Mouse (Mus musculus): Measurements from ENCODE around the gene Rsbn1. TPM values are rescaled to one million over a fixed set of nuclear protein-coding genes. Genes with fewer than 3 reads are reported as not detected.

The Rsbn1 gene
- total RNA-seq, 1 experiment from 2014 or later: 47.0 TPM

- no peak for ATAC-seq (replicated peaks in 1 of 2; ENCODE audit: insufficient read depth in 1 of 2, low FRiP score in 2 of 2, low TSS enrichment in 1 of 2, low read depth in 1 of 2, poor library complexity in 2 of 2, severe bottlenecking in 2 of 2)
Measured at GRCm38 (mm10) chr3:103920094-103920493, 6.2 kb downstream of the Rsbn1 start.

GRCm38 (mm10) chr3:103925302-103925701, 11.4 kb downstream of the Rsbn1 start:
- no peak for ATAC-seq (replicated peaks in 1 of 2; ENCODE audit: insufficient read depth in 1 of 2, low FRiP score in 2 of 2, low TSS enrichment in 1 of 2, low read depth in 1 of 2, poor library complexity in 2 of 2, severe bottlenecking in 2 of 2)

- ATAC-seq (replicated peaks in 1 of 2; ENCODE audit: insufficient read depth in 1 of 2, low FRiP score in 2 of 2, low TSS enrichment in 1 of 2, low read depth in 1 of 2, poor library complexity in 2 of 2, severe bottlenecking in 2 of 2): peak; percentile 93 to 97
Measured at GRCm38 (mm10) chr3:103927511-103927910, 13.6 kb downstream of the Rsbn1 start.

- no peak for ATAC-seq (replicated peaks in 1 of 2; ENCODE audit: insufficient read depth in 1 of 2, low FRiP score in 2 of 2, low TSS enrichment in 1 of 2, low read depth in 1 of 2, poor library complexity in 2 of 2, severe bottlenecking in 2 of 2)
Measured at GRCm38 (mm10) chr3:103944794-103945562, 31.1 kb downstream of the Rsbn1 start.

GRCm38 (mm10) chr3:103948666-103949065, 34.7 kb downstream of the Rsbn1 start:
- ATAC-seq (replicated peaks in 1 of 2; ENCODE audit: insufficient read depth in 1 of 2, low FRiP score in 2 of 2, low TSS enrichment in 1 of 2, low read depth in 1 of 2, poor library complexity in 2 of 2, severe bottlenecking in 2 of 2): no peak

GRCm38 (mm10) chr3:103960622-103961021, 46.7 kb downstream of the Rsbn1 start:
- ATAC-seq (replicated peaks in 1 of 2; ENCODE audit: insufficient read depth in 1 of 2, low FRiP score in 2 of 2, low TSS enrichment in 1 of 2, low read depth in 1 of 2, poor library complexity in 2 of 2, severe bottlenecking in 2 of 2): no peak

- ATAC-seq (replicated peaks in 1 of 2; ENCODE audit: insufficient read depth in 1 of 2, low FRiP score in 2 of 2, low TSS enrichment in 1 of 2, low read depth in 1 of 2, poor library complexity in 2 of 2, severe bottlenecking in 2 of 2): no peak
Measured at GRCm38 (mm10) chr3:103967231-103967630, 53.3 kb downstream of the Rsbn1 start.

- ATAC-seq (replicated peaks in 1 of 2; ENCODE audit: insufficient read depth in 1 of 2, low FRiP score in 2 of 2, low TSS enrichment in 1 of 2, low read depth in 1 of 2, poor library complexity in 2 of 2, severe bottlenecking in 2 of 2): peak; percentile 93 to 94
Measured at GRCm38 (mm10) chr3:103967861-103968691, 54.2 kb downstream of the Rsbn1 start, which contains the start of gene Phtf1. Gene Phtf1 (plus strand): TSS chr3:103968110.

GRCm38 (mm10) chr3:103968701-103969100, 54.8 kb downstream of the Rsbn1 start:
- ATAC-seq (replicated peaks in 1 of 2; ENCODE audit: insufficient read depth in 1 of 2, low FRiP score in 2 of 2, low TSS enrichment in 1 of 2, low read depth in 1 of 2, poor library complexity in 2 of 2, severe bottlenecking in 2 of 2): 0 out of 4 replicates have a peak, but pooled peaks of 1 of the 2 experiments have one; percentile 10

- ATAC-seq (replicated peaks in 1 of 2; ENCODE audit: insufficient read depth in 1 of 2, low FRiP score in 2 of 2, low TSS enrichment in 1 of 2, low read depth in 1 of 2, poor library complexity in 2 of 2, severe bottlenecking in 2 of 2): no peak
Measured at GRCm38 (mm10) chr3:103971157-103971556, 57.2 kb downstream of the Rsbn1 start.

GRCm38 (mm10) chr3:103984556-103984955, 70.6 kb downstream of the Rsbn1 start:
- no peak for ATAC-seq (replicated peaks in 1 of 2; ENCODE audit: insufficient read depth in 1 of 2, low FRiP score in 2 of 2, low TSS enrichment in 1 of 2, low read depth in 1 of 2, poor library complexity in 2 of 2, severe bottlenecking in 2 of 2)

- no peak for ATAC-seq (replicated peaks in 1 of 2; ENCODE audit: insufficient read depth in 1 of 2, low FRiP score in 2 of 2, low TSS enrichment in 1 of 2, low read depth in 1 of 2, poor library complexity in 2 of 2, severe bottlenecking in 2 of 2)
Measured at GRCm38 (mm10) chr3:103985194-103985593, 71.3 kb downstream of the Rsbn1 start.

GRCm38 (mm10) chr3:103987831-103988432, 74.0 kb downstream of the Rsbn1 start:
- ATAC-seq (replicated peaks in 1 of 2; ENCODE audit: insufficient read depth in 1 of 2, low FRiP score in 2 of 2, low TSS enrichment in 1 of 2, low read depth in 1 of 2, poor library complexity in 2 of 2, severe bottlenecking in 2 of 2): no peak

GRCm38 (mm10) chr3:103989352-103989751, 75.4 kb downstream of the Rsbn1 start:
- no peak for ATAC-seq (replicated peaks in 1 of 2; ENCODE audit: insufficient read depth in 1 of 2, low FRiP score in 2 of 2, low TSS enrichment in 1 of 2, low read depth in 1 of 2, poor library complexity in 2 of 2, severe bottlenecking in 2 of 2)

GRCm38 (mm10) chr3:103991271-103991670, 77.4 kb downstream of the Rsbn1 start:
- ATAC-seq (replicated peaks in 1 of 2; ENCODE audit: insufficient read depth in 1 of 2, low FRiP score in 2 of 2, low TSS enrichment in 1 of 2, low read depth in 1 of 2, poor library complexity in 2 of 2, severe bottlenecking in 2 of 2): no peak

- peak in 1 of 2 experiments; percentile 56; a peak in 3 of 4 replicates for ATAC-seq (replicated peaks in 1 of 2; ENCODE audit: insufficient read depth in 1 of 2, low FRiP score in 2 of 2, low TSS enrichment in 1 of 2, low read depth in 1 of 2, poor library complexity in 2 of 2, severe bottlenecking in 2 of 2)
Measured at GRCm38 (mm10) chr3:103998724-103999123, 84.8 kb downstream of the Rsbn1 start.

- ATAC-seq (replicated peaks in 1 of 2; ENCODE audit: insufficient read depth in 1 of 2, low FRiP score in 2 of 2, low TSS enrichment in 1 of 2, low read depth in 1 of 2, poor library complexity in 2 of 2, severe bottlenecking in 2 of 2): no peak
Measured at GRCm38 (mm10) chr3:104006896-104007466, 93.1 kb downstream of the Rsbn1 start.

Data from hematopoietic stem cell, adult 5-6 weeks (primary cell).